Mouse (Mus musculus): ENCODE data around the gene Rnf113a2.

DNA sequence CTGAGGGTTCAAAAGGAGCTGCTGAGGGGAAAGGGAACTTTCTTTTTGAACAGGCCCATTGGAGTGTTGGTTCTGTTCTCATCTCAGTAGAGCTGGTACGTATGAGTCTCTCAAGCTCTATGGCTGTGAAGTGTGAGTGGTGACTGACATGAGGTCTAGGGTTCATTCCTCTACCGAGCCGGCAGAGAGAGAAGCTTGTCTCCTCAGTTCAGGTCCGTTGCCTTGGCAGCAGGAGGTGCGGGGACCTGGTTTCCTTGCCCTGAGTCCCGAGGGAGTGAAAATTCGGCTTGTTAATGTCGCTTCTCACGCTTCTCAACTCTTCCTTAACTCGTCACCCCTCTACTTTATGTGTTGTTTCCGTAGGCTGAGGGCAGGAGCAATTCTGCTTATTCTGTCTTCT lies 34.8 kb downstream of the Rnf113a2 start:
- TF ChIP-seq CTCF (IDR thresholded peaks at IDR 0.05; ENCODE audit: low read depth) (no peak), EP300 (optimal IDR thresholded peaks at IDR 0.05) (no peak)
